Mouse (Mus musculus): ENCODE data around the gene Clasp1. TPM values are rescaled to one million over a fixed set of nuclear protein-coding genes. Genes with fewer than 3 reads are reported as not detected.

The Clasp1 gene
- polyA plus RNA-seq, 1 experiment: 9.8 TPM

- 94% methylated on average over 4 of the region's 4 CpGs for WGBS
- DNase-seq (ENCODE audit: low read depth, low spot score): no peak
Observed at GRCm38 (mm10) chr1:118401991-118402390, 13.1 kb downstream of the Clasp1 start.

GRCm38 (mm10) chr1:118402556-118402955, 13.7 kb downstream of the Clasp1 start:
- WGBS: 52% methylated on average over 8 of the region's 8 CpGs
- no peak for DNase-seq (ENCODE audit: low read depth, low spot score)

GRCm38 (mm10) chr1:118402966-118403365, 14.1 kb downstream of the Clasp1 start:
- DNase-seq (ENCODE audit: low read depth, low spot score): no peak
- 71% methylated on average over 6 of the region's 6 CpGs for WGBS

GRCm38 (mm10) chr1:118403440-118403839, 14.6 kb downstream of the Clasp1 start:
- DNase-seq (ENCODE audit: low read depth, low spot score): no peak
- WGBS: 44% methylated on average over 3 of the region's 3 CpGs

- no peak for DNase-seq (ENCODE audit: low read depth, low spot score)
- WGBS: 88% methylated on average over 7 of the region's 7 CpGs
Observed at GRCm38 (mm10) chr1:118407586-118408250, 18.9 kb downstream of the Clasp1 start.

- DNase-seq (ENCODE audit: low read depth, low spot score): no peak
- 84% methylated on average over 4 of the region's 4 CpGs for WGBS
Observed at GRCm38 (mm10) chr1:118409249-118409648, 20.4 kb downstream of the Clasp1 start.

- 85% methylated on average over 5 of the region's 5 CpGs for WGBS
- DNase-seq (ENCODE audit: low read depth, low spot score): no peak
Observed at GRCm38 (mm10) chr1:118410824-118411223, 22.0 kb downstream of the Clasp1 start.

GRCm38 (mm10) chr1:118413169-118413568, 24.3 kb downstream of the Clasp1 start:
- 91% methylated on average over 2 of the region's 2 CpGs for WGBS

GRCm38 (mm10) chr1:118417047-118417730, 28.3 kb downstream of the Clasp1 start:
- DNase-seq (ENCODE audit: low read depth, low spot score): no peak
- whole genome bisulfite sequencing: 89% methylated on average over 9 of the region's 9 CpGs

More at GRCm38 (mm10) chr1:118413169-118413568, 24.3 kb downstream of the Clasp1 start:
- no peak for DNase-seq (ENCODE audit: low read depth, low spot score)

GRCm38 (mm10) chr1:118419399-118419798, 30.5 kb downstream of the Clasp1 start:
- 73% methylated on average over 8 of the region's 8 CpGs for WGBS
- DNase-seq (ENCODE audit: low read depth, low spot score): no peak

GRCm38 (mm10) chr1:118421149-118421548, 32.3 kb downstream of the Clasp1 start:
- WGBS: 53% methylated on average over 3 of the region's 3 CpGs
- no peak for DNase-seq (ENCODE audit: low read depth, low spot score)

GRCm38 (mm10) chr1:118422812-118423211, 34.0 kb downstream of the Clasp1 start:
- DNase-seq (ENCODE audit: low read depth, low spot score): no peak
- 95% methylated on average over 6 of the region's 6 CpGs for WGBS

GRCm38 (mm10) chr1:118425982-118426381, 37.1 kb downstream of the Clasp1 start:
- 92% methylated on average over 2 of the region's 2 CpGs for WGBS
- no peak for DNase-seq (ENCODE audit: low read depth, low spot score)

GRCm38 (mm10) chr1:118428354-118429084, 39.7 kb downstream of the Clasp1 start:
- no peak for DNase-seq (ENCODE audit: low read depth, low spot score)
- WGBS: 66% methylated on average over 6 of the region's 6 CpGs

GRCm38 (mm10) chr1:118431548-118431947, 42.7 kb downstream of the Clasp1 start:
- WGBS: 82% methylated on average over 4 of the region's 4 CpGs
- DNase-seq (ENCODE audit: low read depth, low spot score): no peak

GRCm38 (mm10) chr1:118435001-118435473, 46.2 kb downstream of the Clasp1 start:
- 74% methylated on average over 10 of the region's 10 CpGs for WGBS

GRCm38 (mm10) chr1:118437856-118438255, 49.0 kb downstream of the Clasp1 start:
- WGBS: 86% methylated on average over 4 of the region's 4 CpGs
- no peak for DNase-seq (ENCODE audit: low read depth, low spot score)

More at GRCm38 (mm10) chr1:118435001-118435473, 46.2 kb downstream of the Clasp1 start:
- DNase-seq (ENCODE audit: low read depth, low spot score): no peak

GRCm38 (mm10) chr1:118438332-118438731, 49.5 kb downstream of the Clasp1 start:
- no peak for DNase-seq (ENCODE audit: low read depth, low spot score)

- no peak for DNase-seq (ENCODE audit: low read depth, low spot score)
- WGBS: 94% methylated on average over 1 of the region's 1 CpGs
Observed at GRCm38 (mm10) chr1:118440547-118440946, 51.7 kb downstream of the Clasp1 start.

GRCm38 (mm10) chr1:118444420-118444819, 55.6 kb downstream of the Clasp1 start:
- WGBS: 88% methylated on average over 7 of the region's 7 CpGs
- no peak for DNase-seq (ENCODE audit: low read depth, low spot score)
